ENCODE assay signal across 8 mouse cellular contexts in the genomic region with DNA sequence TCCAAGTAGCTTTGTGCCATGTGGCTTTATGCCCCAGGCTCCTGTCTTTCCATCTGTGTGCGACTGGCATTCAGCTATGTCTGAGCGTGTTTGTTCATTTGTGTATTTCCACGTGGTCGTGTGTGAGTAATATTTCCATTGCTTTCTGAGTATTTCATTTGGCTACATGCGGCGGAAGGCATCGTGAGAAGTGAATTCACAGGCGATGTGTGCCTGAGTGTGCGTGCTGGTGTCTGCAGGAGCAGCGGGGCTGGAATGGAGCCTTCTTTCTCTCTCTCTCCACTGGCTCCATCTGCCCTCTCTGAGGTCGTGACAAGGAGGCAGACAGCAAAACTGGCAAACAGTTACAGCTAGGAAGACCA. TPM values are rescaled to one million over a fixed set of nuclear protein-coding genes. Genes with fewer than 3 reads are reported as not detected.
DNase-seq lines count a peak whose midpoint lies in the region; ATAC-seq and TF ChIP-seq lines count a peak whose summit lies in the region.

No protein-coding gene starts in this region.

- peaks cover 86% of the 10 kb centered on the region for H3K27me3 ChIP-seq in lung, embryonic 14.5 days (ENCODE audit: insufficient read depth, low read length)
- peaks cover 87% of the 10 kb centered on the region for H3K27me3 ChIP-seq in embryonic facial prominence, embryonic 15.5 days
- H3K27me3 ChIP-seq in intestine, embryonic 16.5 days (replicated peaks; ENCODE audit: control insufficient read depth, insufficient read depth, low read length) = peaks cover 67% of the 10 kb centered on the region

- H3K4me2 ChIP-seq in lung, embryonic 14.5 days = peak overlapping the region; percentile 72
- peak overlapping the region; percentile 89 for H3K4me2 ChIP-seq in embryonic facial prominence, embryonic 15.5 days (replicated peaks)
- H3K4me2 ChIP-seq in intestine, embryonic 16.5 days (ENCODE audit: low read depth, low read length) = peak overlapping the region; percentile 88

- no peak overlapping the region for H3K9ac ChIP-seq in lung, embryonic 14.5 days
- no peak overlapping the region for H3K9ac ChIP-seq in embryonic facial prominence, embryonic 15.5 days
- no peak overlapping the region for H3K9ac ChIP-seq in intestine, embryonic 16.5 days (ENCODE audit: low read depth, low read length)

- H3K4me3 ChIP-seq in lung, embryonic 14.5 days (ENCODE audit: low read depth, low read length) = peak overlapping the region; percentile 42
- peak overlapping the region; percentile 50 for H3K4me3 ChIP-seq in embryonic facial prominence, embryonic 15.5 days (replicated peaks)
- peak overlapping the region; percentile 49 for H3K4me3 ChIP-seq in intestine, embryonic 16.5 days (ENCODE audit: low read length)
- H3K4me3 ChIP-seq in olfactory bulb, adult 2 months (ENCODE audit: insufficient read depth, low read depth, low read length) = peak overlapping the region; percentile 41

- 12% methylated on average over 11 of the region's 11 CpGs for WGBS in lung, embryonic 14.5 days
- 5% methylated on average over 11 of the region's 11 CpGs for WGBS in embryonic facial prominence, embryonic 15.5 days
- 11% methylated on average over 11 of the region's 11 CpGs for WGBS in intestine, embryonic 16.5 days
- WGBS in olfactory bulb, adult 2 months = 28% methylated on average over 11 of the region's 11 CpGs

- H3K36me3 ChIP-seq in lung, embryonic 14.5 days (ENCODE audit: insufficient read depth) = no peaks in the 10 kb centered on the region
- H3K36me3 ChIP-seq in embryonic facial prominence, embryonic 15.5 days = no peaks in the 10 kb centered on the region
- no peaks in the 10 kb centered on the region for H3K36me3 ChIP-seq in intestine, embryonic 16.5 days (ENCODE audit: control insufficient read depth, insufficient read depth, low read length)

- ATAC-seq in lung, embryonic 14.5 days (ENCODE audit: insufficient read depth) = no peak
- no peak for ATAC-seq in embryonic facial prominence, embryonic 15.5 days (ENCODE audit: insufficient number of reproducible peaks, low FRiP score, low TSS enrichment, low read depth)
- ATAC-seq in intestine, embryonic 16.5 days = no peak
- no peak for ATAC-seq in cerebellum, adult (ENCODE audit: insufficient number of reproducible peaks, low FRiP score, low TSS enrichment)

- no peak for DNase-seq in lung, embryonic 14.5 days
- no peak for DNase-seq in lung, postnatal 36 days
- no peak for DNase-seq in cerebellum, adult 8-10 months
- DNase-seq in spleen, adult 18-20 months = no peak

- H3K9me3 ChIP-seq in lung, embryonic 14.5 days (ENCODE audit: low read depth, low read length) = no peaks in the 10 kb centered on the region
- no peaks in the 10 kb centered on the region for H3K9me3 ChIP-seq in embryonic facial prominence, embryonic 15.5 days (replicated peaks)
- no peaks in the 10 kb centered on the region for H3K9me3 ChIP-seq in intestine, embryonic 16.5 days (ENCODE audit: control insufficient read depth, low read length)

- no peak for TF ChIP-seq POLR2A in olfactory bulb, adult 2 months (IDR thresholded peaks at IDR 0.05; ENCODE audit: insufficient read depth, low read depth, low read length)

- H3K27ac ChIP-seq in lung, embryonic 14.5 days (ENCODE audit: low read depth) = no peak overlapping the region
- H3K27ac ChIP-seq in embryonic facial prominence, embryonic 15.5 days (replicated peaks) = no peak overlapping the region
- H3K27ac ChIP-seq in intestine, embryonic 16.5 days (ENCODE audit: low read length) = no peak overlapping the region
- H3K27ac ChIP-seq in olfactory bulb, adult 2 months (ENCODE audit: insufficient read depth, low read depth, low read length) = peak overlapping the region; percentile 87

- TF ChIP-seq CTCF in lung, embryonic 14.5 days (IDR thresholded peaks at IDR 0.05; ENCODE audit: low read depth) = no peak
- TF ChIP-seq CTCF in olfactory bulb, adult 2 months (IDR thresholded peaks at IDR 0.05; ENCODE audit: insufficient read depth, low read depth, low read length) = no peak

- no peaks in the 10 kb centered on the region for H3K4me1 ChIP-seq in lung, embryonic 14.5 days (ENCODE audit: insufficient read depth)
- H3K4me1 ChIP-seq in embryonic facial prominence, embryonic 15.5 days = peaks cover 21% of the 10 kb centered on the region
- H3K4me1 ChIP-seq in intestine, embryonic 16.5 days (ENCODE audit: control insufficient read depth, insufficient read depth, low read length) = peaks cover 14% of the 10 kb centered on the region; the same call in 1 of the 2 replicates
- H3K4me1 ChIP-seq in olfactory bulb, adult 2 months (ENCODE audit: control insufficient read depth, insufficient read depth, low read length) = peaks cover 29% of the 10 kb centered on the region

RNA-seq across cellular contexts. Expression of gene Calcoco1, which starts 24.1 kb away (rescaled TPM):
- polyA plus RNA-seq in lung, embryonic 14.5 days (2014; fragmentation: Nextera tagmentation; extraction: Ambion mirVana) = 35.5 and 36.4 TPM in 2 replicates
- 67.2 and 69.0 TPM in 2 replicates for polyA plus RNA-seq in embryonic facial prominence, embryonic 15.5 days (2015; fragmentation: Nextera tagmentation; extraction: Ambion mirVana)
- polyA plus RNA-seq in intestine, embryonic 16.5 days (2015; fragmentation: Nextera tagmentation; extraction: Ambion mirVana) = 26.5 and 27.0 TPM in 2 replicates
- not detected in 2 replicates for polyA plus RNA-seq in olfactory bulb, adult 2 months (2012; ENCODE audit: insufficient read depth, insufficient read length, low replicate concordance, missing spikeins)
